Mouse (Mus musculus) forebrain, embryonic 12.5 days (tissue): Measurements from ENCODE around the gene Dcdc2a. TPM values are rescaled to one million over a fixed set of nuclear protein-coding genes. Genes with fewer than 3 reads are reported as not detected.

Experiments used
- ATAC-seq: fragments of 200-750 bp; cut with Nextera tagmentation; 2 replicates; pipeline ENCODE4 v1.8.0; 2017; ENCODE audit warnings: moderate TSS enrichment; ENCODE audit not compliant: low FRiP score
- H3K27ac ChIP-seq: fragments of 300-500 bp; sonication (generic); 2 replicates; pipeline ENCODE4 v1.5.1; 2016; ENCODE audit warnings: mild to moderate bottlenecking
- H3K27me3 ChIP-seq: fragments of 300-500 bp; sonication (generic); 2 replicates; pipeline ENCODE4 v1.6.1; 2016; ENCODE audit warnings: mild to moderate bottlenecking
- H3K36me3 ChIP-seq: fragments of 300-500 bp; sonication (generic); replicated peaks from 2 replicates; pipeline ENCODE4 v1.6.1; 2016; ENCODE audit warnings: mild to moderate bottlenecking
- H3K4me1 ChIP-seq: fragments of 300-500 bp; sonication (generic); 2 replicates; pipeline ENCODE4 v1.6.1; 2016
- H3K4me2 ChIP-seq: fragments of 300-500 bp; sonication (generic); 2 replicates; pipeline ENCODE4 v1.6.1; 2016; ENCODE audit warnings: mild to moderate bottlenecking, moderate library complexity
- H3K4me3 ChIP-seq: fragments of 300-500 bp; sonication (generic); replicated peaks from 2 replicates; pipeline ENCODE4 v1.5.1; 2016; ENCODE audit warnings: mild to moderate bottlenecking
- H3K9ac ChIP-seq: fragments of 300-500 bp; sonication (generic); 2 replicates; pipeline ENCODE4 v1.6.1; 2016; ENCODE audit warnings: mild to moderate bottlenecking
- H3K9me3 ChIP-seq: fragments of 300-500 bp; sonication (generic); 2 replicates; pipeline ENCODE4 v1.6.1; 2016
- WGBS: fragments of 180-500 bp; shearing (Covaris S2); methylation state at CpG from one replicate; pipeline ENCODE4 v1.1.7; 2016; 5-methylcytosine and 5-hydroxymethylcytosine counted together
- polyA plus RNA-seq: library from polyadenylated mRNA; unstranded; fragments of >200 nt; fragmentation: Nextera tagmentation; extraction: Ambion mirVana; gene quantifications from 2 replicates; pipeline ENCODE4 v1.2.1, GENCODE M21; 2016

The Dcdc2a gene
- polyA plus RNA-seq, 1 experiment from 2014 or later: 1.9 TPM

- no peaks in the 10 kb centered on the region for H3K36me3 ChIP-seq
- no peak for ATAC-seq
- no peak overlapping the region for H3K4me3 ChIP-seq
- H3K4me1 ChIP-seq: peaks cover 17% of the 10 kb centered on the region
- no peaks in the 10 kb centered on the region for H3K9me3 ChIP-seq
- 84% methylated on average over 11 of the region's 11 CpGs for WGBS
- H3K4me2 ChIP-seq: no peak overlapping the region
- H3K9ac ChIP-seq: no peak overlapping the region
- H3K27ac ChIP-seq: no peak overlapping the region
- no peaks in the 10 kb centered on the region for H3K27me3 ChIP-seq
These were observed 133.8 kb downstream of the Dcdc2a start for GRCm38 (mm10) chr13:25189419-25190144.

- Histone ChIP-seq H3K36me3 (no peaks in the 10 kb centered on the region), H3K27me3 (no peaks in the 10 kb centered on the region), H3K4me1 (peaks cover 17% of the 10 kb centered on the region), H3K27ac (no peak overlapping the region), H3K4me3 (no peak overlapping the region), H3K9ac (no peak overlapping the region), H3K9me3 (no peaks in the 10 kb centered on the region), H3K4me2 (no peak overlapping the region)
- no peak for ATAC-seq
- WGBS: 85% methylated on average over 3 of the region's 3 CpGs
These were observed 134.4 kb downstream of the Dcdc2a start for GRCm38 (mm10) chr13:25190218-25190617.

DNA sequence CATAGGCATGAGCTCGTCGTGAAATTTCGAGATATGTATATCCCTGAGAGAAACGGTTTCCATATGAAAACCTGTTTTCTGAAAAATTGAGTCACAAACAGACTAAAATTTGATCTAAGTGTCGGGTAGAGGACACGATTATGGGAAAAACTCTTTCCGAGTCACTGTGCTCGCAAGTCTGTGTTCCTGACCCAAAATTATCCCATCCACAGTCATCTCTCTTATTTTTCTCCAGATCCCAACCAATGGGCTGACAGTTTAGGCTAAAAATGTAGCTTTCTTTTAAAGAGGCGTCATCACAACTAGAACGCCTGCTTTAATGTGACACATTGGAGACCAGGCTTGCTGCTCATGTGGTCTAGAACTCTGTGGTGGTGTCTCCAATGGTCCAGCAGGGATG, 139.9 kb downstream of the Dcdc2a start:
- no peaks in the 10 kb centered on the region for H3K9me3 ChIP-seq
- H3K27ac ChIP-seq: no peak overlapping the region
- no peaks in the 10 kb centered on the region for H3K36me3 ChIP-seq
- no peaks in the 10 kb centered on the region for H3K27me3 ChIP-seq
- 91% methylated on average over 10 of the region's 10 CpGs for WGBS
- H3K4me2 ChIP-seq: no peak overlapping the region
- H3K4me1 ChIP-seq: no peaks in the 10 kb centered on the region
- no peak overlapping the region for H3K9ac ChIP-seq
- ATAC-seq: no peak
- no peak overlapping the region for H3K4me3 ChIP-seq

- Histone ChIP-seq H3K4me3 (no peak overlapping the region), H3K27ac (no peak overlapping the region), H3K9ac (no peak overlapping the region), H3K36me3 (no peaks in the 10 kb centered on the region), H3K4me1 (no peaks in the 10 kb centered on the region), H3K9me3 (no peaks in the 10 kb centered on the region), H3K27me3 (no peaks in the 10 kb centered on the region), H3K4me2 (no peak overlapping the region)
- WGBS: 74% methylated on average over 3 of the region's 3 CpGs
- no peak for ATAC-seq
These were observed 144.1 kb downstream of the Dcdc2a start for GRCm38 (mm10) chr13:25199916-25200315.

DNA sequence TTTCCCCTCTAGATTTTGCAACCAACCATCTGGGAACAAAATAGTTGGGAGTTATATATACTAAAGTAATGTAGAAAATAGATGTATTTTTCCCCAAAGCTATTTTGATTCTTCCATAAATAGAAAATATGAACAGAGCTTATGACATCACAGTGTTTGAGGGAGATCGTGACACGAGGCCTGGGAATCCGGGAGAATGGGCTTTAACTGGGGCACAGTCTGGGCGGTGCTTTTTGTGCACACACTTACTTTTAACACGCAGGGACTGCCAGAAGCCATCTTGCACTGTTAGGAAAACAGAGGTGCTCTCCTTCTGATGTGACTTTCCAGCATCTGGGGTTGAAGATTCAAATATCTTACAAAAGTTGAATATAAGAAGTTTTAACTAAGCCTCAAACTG, 151.1 kb downstream of the Dcdc2a start:
- 85% methylated on average over 5 of the region's 5 CpGs for WGBS
- H3K27me3 ChIP-seq: no peaks in the 10 kb centered on the region
- no peaks in the 10 kb centered on the region for H3K36me3 ChIP-seq
- H3K9me3 ChIP-seq: no peaks in the 10 kb centered on the region
- H3K4me2 ChIP-seq: no peak overlapping the region
- no peak overlapping the region for H3K4me3 ChIP-seq
- H3K27ac ChIP-seq: no peak overlapping the region
- no peak for ATAC-seq
- H3K4me1 ChIP-seq: no peaks in the 10 kb centered on the region
- H3K9ac ChIP-seq: no peak overlapping the region

- ATAC-seq: no peak
- no peak overlapping the region for H3K4me2 ChIP-seq
- H3K27ac ChIP-seq: no peak overlapping the region
- no peaks in the 10 kb centered on the region for H3K9me3 ChIP-seq
- H3K9ac ChIP-seq: no peak overlapping the region
- H3K27me3 ChIP-seq: no peaks in the 10 kb centered on the region
- 97% methylated on average over 1 of the region's 1 CpGs for WGBS
- no peaks in the 10 kb centered on the region for H3K4me1 ChIP-seq
- H3K36me3 ChIP-seq: no peaks in the 10 kb centered on the region
- H3K4me3 ChIP-seq: no peak overlapping the region
These were observed 162.6 kb downstream of the Dcdc2a start for GRCm38 (mm10) chr13:25218394-25218793.

DNA sequence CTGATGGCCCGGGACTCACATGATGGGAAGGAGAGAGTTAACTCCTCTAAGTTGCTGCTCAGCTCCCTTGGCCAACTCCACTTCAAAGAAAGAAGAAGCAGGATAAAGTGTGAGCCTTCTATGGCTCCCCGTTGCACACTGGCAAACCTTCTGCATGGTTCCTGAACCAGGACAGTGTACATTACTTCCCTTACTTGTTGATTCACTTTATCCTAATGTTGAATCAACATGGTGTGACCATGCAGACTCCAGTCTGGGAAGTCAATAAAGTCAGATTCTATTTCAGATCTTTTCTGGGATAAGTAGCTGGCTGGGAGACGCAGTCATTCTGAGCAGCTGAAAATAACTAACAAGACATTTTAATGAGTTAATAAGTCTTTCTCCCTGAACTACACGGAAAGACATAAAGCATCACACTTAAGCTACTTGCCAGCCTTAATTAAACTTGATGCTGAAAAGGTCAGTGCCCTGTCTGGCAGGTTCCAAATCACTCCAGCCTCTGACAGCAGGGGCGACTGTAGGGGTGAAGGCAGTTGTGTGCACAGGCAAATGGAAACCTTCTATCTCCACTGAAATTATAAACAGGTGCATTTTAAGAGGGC, 164.5 kb downstream of the Dcdc2a start:
- Histone ChIP-seq H3K9me3 (no peaks in the 10 kb centered on the region), H3K9ac (no peak overlapping the region), H3K27ac (no peak overlapping the region), H3K4me1 (no peaks in the 10 kb centered on the region), H3K4me2 (no peak overlapping the region), H3K27me3 (no peaks in the 10 kb centered on the region), H3K4me3 (no peak overlapping the region), H3K36me3 (no peaks in the 10 kb centered on the region)
- WGBS: 80% methylated on average over 5 of the region's 5 CpGs
- no peak for ATAC-seq

DNA sequence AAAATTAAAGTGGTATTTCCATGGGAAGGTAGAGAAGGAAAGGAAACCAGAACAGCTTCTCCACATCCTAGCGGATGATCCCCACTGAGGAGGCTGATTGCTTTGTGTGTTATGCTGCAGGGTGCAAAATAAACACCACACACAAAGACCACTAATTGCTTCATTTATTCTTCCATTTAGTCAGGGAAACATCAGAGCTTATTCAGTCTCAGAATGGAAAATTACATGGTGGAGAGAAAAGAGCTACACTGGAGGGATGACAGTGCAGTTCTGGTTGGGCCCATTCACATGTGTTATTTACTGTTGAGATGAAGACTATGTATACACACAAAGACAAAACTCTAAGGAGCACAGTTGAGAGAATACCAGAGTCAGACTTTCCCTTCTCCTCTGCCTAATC, 196.1 kb downstream of the Dcdc2a start:
- no peak overlapping the region for H3K9ac ChIP-seq
- no peaks in the 10 kb centered on the region for H3K9me3 ChIP-seq
- no peak overlapping the region for H3K4me3 ChIP-seq
- no peak overlapping the region for H3K27ac ChIP-seq
- whole genome bisulfite sequencing: 61% methylated on average over 1 of the region's 1 CpGs
- no peaks in the 10 kb centered on the region for H3K27me3 ChIP-seq
- H3K4me2 ChIP-seq: no peak overlapping the region
- H3K4me1 ChIP-seq: no peaks in the 10 kb centered on the region
- no peaks in the 10 kb centered on the region for H3K36me3 ChIP-seq
- no peak for ATAC-seq

GRCm38 (mm10) chr13:25254478-25255263, 198.9 kb downstream of the Dcdc2a start:
- no peak overlapping the region for H3K27ac ChIP-seq
- no peak overlapping the region for H3K9ac ChIP-seq
- H3K36me3 ChIP-seq: no peaks in the 10 kb centered on the region
- no peak overlapping the region for H3K4me3 ChIP-seq
- 87% methylated on average over 9 of the region's 9 CpGs for WGBS
- H3K4me2 ChIP-seq: no peak overlapping the region
- H3K4me1 ChIP-seq: no peaks in the 10 kb centered on the region
- no peak for ATAC-seq
- H3K27me3 ChIP-seq: no peaks in the 10 kb centered on the region
- H3K9me3 ChIP-seq: no peaks in the 10 kb centered on the region

DNA sequence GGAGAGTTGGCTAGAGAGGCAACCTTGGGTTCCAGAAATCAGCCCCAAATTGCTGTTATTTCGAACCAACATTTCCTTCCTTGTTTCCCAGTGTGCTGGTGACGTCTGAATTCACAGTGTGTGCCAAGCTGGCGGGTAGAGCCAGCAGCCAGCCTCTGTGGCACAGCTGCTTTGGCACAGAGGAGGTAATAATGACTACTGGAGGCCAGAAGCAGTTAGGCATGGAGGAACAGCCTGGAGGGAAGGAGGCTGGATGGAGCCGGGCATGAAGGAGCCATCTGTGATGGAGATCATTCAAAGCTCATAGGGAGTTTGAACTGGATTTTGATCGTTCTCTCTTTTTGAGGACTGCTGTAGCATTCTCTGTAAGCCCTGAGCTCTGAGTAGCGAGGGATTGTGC, 201.8 kb downstream of the Dcdc2a start:
- Histone ChIP-seq H3K4me3 (no peak overlapping the region), H3K4me1 (no peaks in the 10 kb centered on the region), H3K27me3 (no peaks in the 10 kb centered on the region), H3K9ac (no peak overlapping the region), H3K27ac (no peak overlapping the region), H3K4me2 (no peak overlapping the region), H3K36me3 (no peaks in the 10 kb centered on the region), H3K9me3 (no peaks in the 10 kb centered on the region)
- ATAC-seq: no peak
- WGBS: 87% methylated on average over 6 of the region's 6 CpGs
